Mouse (Mus musculus) spleen, postnatal 4 days (tissue): Measurements from ENCODE around the gene Mup2.
"Not testable (repeated sequence)": the region's sequence is repeated elsewhere in the genome, so short reads cannot be mapped to it uniquely, and the experiment has no call there.

Source experiments
- DNase-seq, 2 experiments: peaks; one replicate each; pipeline ENCODE4 v3.0.0; 2022; ENCODE audit warnings: low spot score in 2 of 2

Mup2 gene

DNA sequence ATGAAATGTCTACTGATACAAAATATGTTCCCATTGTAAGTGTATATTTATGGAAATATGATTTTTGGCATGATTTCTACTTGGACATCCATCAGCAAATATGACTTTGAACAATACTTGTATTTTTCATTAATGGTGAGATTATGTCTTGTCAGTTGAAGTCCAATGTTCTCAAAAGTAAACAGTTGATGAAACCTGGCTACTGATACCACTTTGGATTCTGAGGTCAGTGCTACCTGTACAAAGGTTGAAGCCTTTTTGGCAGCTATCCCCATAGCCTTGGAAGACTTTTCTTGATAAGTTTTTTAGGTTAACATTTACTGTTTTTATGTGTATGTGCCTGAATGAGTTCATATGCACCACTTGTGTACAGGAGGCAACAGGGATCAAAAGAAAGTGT, at the start of gene Mup2:
Gene Mup2 (minus strand): TSS at position 101 of the 400 bp plus-strand sequence.
- DNase-seq: not testable (repeated sequence)
